Mouse (Mus musculus): ENCODE data around the gene Olfr187. TPM values are rescaled to one million over a fixed set of nuclear protein-coding genes. Genes with fewer than 3 reads are reported as not detected.
"Not testable (repeated sequence)": the region's sequence is repeated elsewhere in the genome, so short reads cannot be mapped to it uniquely, and the experiment has no call there.

The Olfr187 gene
- not detected in 2 replicates for polyA plus RNA-seq (2015; fragmentation: Nextera tagmentation; extraction: Ambion mirVana)

DNA sequence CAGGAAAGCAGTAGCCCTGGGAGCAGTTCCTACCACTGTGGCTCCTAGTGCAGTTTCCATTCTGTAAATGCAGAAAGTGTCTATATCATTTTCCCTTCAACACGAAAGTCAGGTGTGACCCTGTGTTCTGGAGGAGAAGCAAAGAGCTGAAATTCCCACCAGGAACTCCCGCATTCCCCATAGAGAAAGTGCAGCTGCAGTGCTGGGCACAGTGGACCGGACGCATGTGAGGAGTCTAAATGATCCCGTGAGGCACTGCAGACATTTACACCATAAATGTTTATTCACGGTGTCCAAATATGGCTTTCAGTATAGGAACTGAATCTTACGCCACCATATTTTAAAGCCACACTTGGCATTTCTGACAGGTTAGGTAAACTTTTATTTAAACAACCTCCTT lies at the start of gene Olfr187:
Gene Olfr187 (minus strand): TSS at position 58 of the 400 bp plus-strand sequence.
- Histone ChIP-seq H3K4me2 (replicated peaks; ENCODE audit: low read depth) (peak within 1 kb of the TSS; percentile 12), H3K9ac (ENCODE audit: low read length) (no peak within 1 kb of the TSS), H3K4me1 (replicated peaks; ENCODE audit: control insufficient read depth, insufficient read depth) (no peaks in the 10 kb centered on the region), H3K36me3 (ENCODE audit: control insufficient read depth, insufficient read depth, low read length) (no peaks in the 10 kb centered on the region), H3K9me3 (ENCODE audit: control insufficient read depth, low read length) (no peaks in the 10 kb centered on the region), H3K4me3 (ENCODE audit: low read depth, low read length) (no peak within 1 kb of the TSS), H3K27me3 (ENCODE audit: control insufficient read depth, insufficient read depth, low read length) (no peaks in the 10 kb centered on the region), H3K27ac (replicated peaks) (no peak within 1 kb of the TSS)
- no peak for ATAC-seq (ENCODE audit: low FRiP score, low TSS enrichment)
- 50% methylated on average over 7 of the region's 7 CpGs for WGBS
- DNase-seq (ENCODE audit: low spot score), result no peak
- TF ChIP-seq EP300 (optimal IDR thresholded peaks at IDR 0.05), result no peak
- no peak for TF ChIP-seq CTCF (IDR thresholded peaks at IDR 0.05; ENCODE audit: low read depth)

DNA sequence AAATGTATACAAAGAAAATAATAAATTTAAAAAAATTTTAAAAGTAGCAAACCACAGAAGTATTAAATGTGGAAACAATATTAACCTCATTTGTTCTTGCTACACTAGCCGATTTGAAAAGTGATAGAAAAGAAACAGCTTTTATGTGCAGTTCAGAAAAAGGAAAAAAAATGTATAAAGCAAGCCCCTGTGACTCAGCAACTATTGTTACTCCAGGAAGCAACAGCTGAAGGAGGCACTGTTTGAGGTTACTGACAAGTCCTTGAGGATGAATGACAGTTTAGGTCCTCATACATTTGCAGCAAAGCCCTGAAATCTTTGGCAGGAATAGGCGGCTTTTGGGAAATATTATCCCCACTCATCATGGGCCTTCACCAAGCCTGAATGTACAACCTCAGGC lies 41.5 kb upstream of the Olfr187 start:
- not testable (repeated sequence) for DNase-seq (ENCODE audit: low spot score); ATAC-seq (ENCODE audit: low FRiP score, low TSS enrichment); H3K27me3 ChIP-seq (ENCODE audit: control insufficient read depth, insufficient read depth, low read length); H3K4me1 ChIP-seq (replicated peaks; ENCODE audit: control insufficient read depth, insufficient read depth); H3K9me3 ChIP-seq (ENCODE audit: control insufficient read depth, low read length); H3K9ac ChIP-seq (ENCODE audit: low read length); H3K4me3 ChIP-seq (ENCODE audit: low read depth, low read length); H3K27ac ChIP-seq (replicated peaks); H3K36me3 ChIP-seq (ENCODE audit: control insufficient read depth, insufficient read depth, low read length); H3K4me2 ChIP-seq (replicated peaks; ENCODE audit: low read depth)
- 79% methylated on average over 2 of the region's 2 CpGs for WGBS

DNA sequence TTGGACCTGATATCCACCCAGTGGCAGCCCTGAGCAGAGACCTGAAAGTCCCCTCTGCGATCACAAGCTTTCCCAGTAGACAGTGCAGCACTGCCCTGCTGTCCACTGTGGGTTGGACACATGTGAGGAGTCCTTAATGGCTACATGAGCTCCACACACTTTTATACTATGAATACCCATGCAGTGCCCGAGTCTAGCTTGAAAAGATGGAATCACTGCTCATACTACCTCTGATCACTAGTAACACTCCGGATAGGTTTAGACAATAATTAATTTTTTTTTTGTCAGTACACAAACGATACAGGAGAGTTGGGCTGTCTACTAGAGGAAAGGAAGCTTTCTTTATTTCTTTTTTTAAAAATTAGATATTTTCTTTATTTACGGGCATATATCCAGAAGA lies 38.3 kb upstream of the Olfr187 start, which contains the start of gene Olfr190:
Gene Olfr190 (minus strand): TSS at position 101 of the 400 bp plus-strand sequence.
- 79% methylated on average over 5 of the region's 5 CpGs for WGBS
- no peaks in the 10 kb centered on the region for H3K27me3 ChIP-seq (ENCODE audit: control insufficient read depth, insufficient read depth, low read length)
- H3K9me3 ChIP-seq (ENCODE audit: control insufficient read depth, low read length), result no peaks in the 10 kb centered on the region
- DNase-seq (ENCODE audit: low spot score) (no peak), ATAC-seq (ENCODE audit: low FRiP score, low TSS enrichment) (no peak)
- no peak within 1 kb of the TSS for H3K4me3 ChIP-seq (ENCODE audit: low read depth, low read length)
- no peak within 1 kb of the TSS for H3K4me2 ChIP-seq (replicated peaks; ENCODE audit: low read depth)
- no peaks in the 10 kb centered on the region for H3K4me1 ChIP-seq (replicated peaks; ENCODE audit: control insufficient read depth, insufficient read depth)
- TF ChIP-seq EP300 (optimal IDR thresholded peaks at IDR 0.05), result no peak
- TF ChIP-seq CTCF (IDR thresholded peaks at IDR 0.05; ENCODE audit: low read depth), result no peak
- H3K36me3 ChIP-seq (ENCODE audit: control insufficient read depth, insufficient read depth, low read length), result no peaks in the 10 kb centered on the region
- H3K27ac ChIP-seq (replicated peaks), result no peak within 1 kb of the TSS
- H3K9ac ChIP-seq (ENCODE audit: low read length), result no peak within 1 kb of the TSS

DNA sequence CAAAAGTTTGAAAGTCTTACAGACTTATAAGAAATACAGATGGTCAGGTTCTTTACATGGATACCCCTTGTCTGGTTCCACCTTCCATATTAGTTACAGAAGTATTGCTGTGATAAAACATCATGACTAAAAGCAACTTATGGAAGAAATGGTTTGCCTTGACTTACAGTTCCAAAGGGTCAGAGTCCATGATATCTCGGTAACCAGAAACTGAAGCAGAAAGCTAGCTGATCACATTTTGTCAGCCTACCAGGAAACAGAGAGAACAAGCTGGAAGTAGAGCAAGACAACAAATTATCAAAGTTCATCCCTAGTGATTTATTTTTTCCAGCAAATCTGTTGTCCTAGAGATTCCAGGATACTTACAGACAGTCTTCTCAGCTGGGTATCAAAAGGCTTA lies 34.0 kb upstream of the Olfr187 start:
- no peak overlapping the region for H3K27ac ChIP-seq (replicated peaks)
- no peaks in the 10 kb centered on the region for H3K27me3 ChIP-seq (ENCODE audit: control insufficient read depth, insufficient read depth, low read length)
- H3K36me3 ChIP-seq (ENCODE audit: control insufficient read depth, insufficient read depth, low read length), result no peaks in the 10 kb centered on the region
- no peak overlapping the region for H3K4me3 ChIP-seq (ENCODE audit: low read depth, low read length)
- no peak overlapping the region for H3K9ac ChIP-seq (ENCODE audit: low read length)
- DNase-seq (ENCODE audit: low spot score) (no peak), ATAC-seq (ENCODE audit: low FRiP score, low TSS enrichment) (no peak)
- no peak for TF ChIP-seq CTCF (IDR thresholded peaks at IDR 0.05; ENCODE audit: low read depth)
- TF ChIP-seq EP300 (optimal IDR thresholded peaks at IDR 0.05), result no peak
- no peaks in the 10 kb centered on the region for H3K9me3 ChIP-seq (ENCODE audit: control insufficient read depth, low read length)
- H3K4me1 ChIP-seq (replicated peaks; ENCODE audit: control insufficient read depth, insufficient read depth), result no peaks in the 10 kb centered on the region
- WGBS, result 85% methylated on average over 1 of the region's 1 CpGs
- no peak overlapping the region for H3K4me2 ChIP-seq (replicated peaks; ENCODE audit: low read depth)

DNA sequence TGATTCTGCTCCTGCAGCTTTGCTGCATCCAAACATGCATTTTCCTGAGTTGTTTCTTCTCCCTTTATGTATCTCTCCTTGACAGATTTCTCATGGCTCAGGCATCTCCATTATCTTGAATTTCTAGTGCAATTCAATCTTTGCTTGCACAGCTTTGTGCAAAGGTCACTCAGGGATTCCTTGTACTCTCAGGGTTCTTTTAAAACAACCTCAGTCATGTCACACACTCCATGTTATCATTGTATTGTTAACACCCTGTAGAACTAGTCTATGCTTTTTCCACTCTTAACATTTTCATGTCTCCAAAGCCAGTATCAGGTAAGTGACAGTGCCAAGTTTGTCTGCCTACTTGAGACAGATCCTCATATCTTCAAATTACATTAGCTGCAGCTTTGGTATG lies 32.2 kb upstream of the Olfr187 start:
- no peaks in the 10 kb centered on the region for H3K36me3 ChIP-seq (ENCODE audit: control insufficient read depth, insufficient read depth, low read length)
- H3K4me3 ChIP-seq (ENCODE audit: low read depth, low read length), result no peak overlapping the region
- H3K9me3 ChIP-seq (ENCODE audit: control insufficient read depth, low read length), result no peaks in the 10 kb centered on the region
- no peaks in the 10 kb centered on the region for H3K4me1 ChIP-seq (replicated peaks; ENCODE audit: control insufficient read depth, insufficient read depth)
- DNase-seq (ENCODE audit: low spot score) (no peak), ATAC-seq (ENCODE audit: low FRiP score, low TSS enrichment) (no peak)
- no peak overlapping the region for H3K4me2 ChIP-seq (replicated peaks; ENCODE audit: low read depth)
- H3K9ac ChIP-seq (ENCODE audit: low read length), result no peak overlapping the region
- TF ChIP-seq CTCF (IDR thresholded peaks at IDR 0.05; ENCODE audit: low read depth) (no peak), EP300 (optimal IDR thresholded peaks at IDR 0.05) (no peak)
- no peaks in the 10 kb centered on the region for H3K27me3 ChIP-seq (ENCODE audit: control insufficient read depth, insufficient read depth, low read length)
- H3K27ac ChIP-seq (replicated peaks), result no peak overlapping the region

DNA sequence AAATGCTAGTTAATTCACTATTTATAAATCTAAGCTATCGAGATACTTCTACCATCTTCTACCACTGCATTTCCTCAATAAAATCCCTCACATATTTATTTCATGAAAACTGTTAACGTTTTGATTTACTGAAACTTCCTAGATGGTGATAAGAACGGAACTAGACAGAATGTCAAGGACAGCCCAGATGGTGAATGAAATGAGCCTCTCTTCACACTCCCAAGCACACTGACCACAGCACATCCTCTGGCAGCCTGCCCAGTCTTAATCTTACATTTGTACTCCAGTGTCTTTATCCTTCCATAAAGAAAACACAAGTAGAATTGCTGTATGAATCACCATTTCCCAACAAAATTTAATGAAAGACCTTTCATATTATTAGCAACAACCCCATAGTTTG lies 22.8 kb upstream of the Olfr187 start:
- H3K4me2 ChIP-seq (replicated peaks; ENCODE audit: low read depth); ATAC-seq (ENCODE audit: low FRiP score, low TSS enrichment); H3K27me3 ChIP-seq (ENCODE audit: control insufficient read depth, insufficient read depth, low read length); H3K9me3 ChIP-seq (ENCODE audit: control insufficient read depth, low read length); H3K4me3 ChIP-seq (ENCODE audit: low read depth, low read length); DNase-seq (ENCODE audit: low spot score); H3K36me3 ChIP-seq (ENCODE audit: control insufficient read depth, insufficient read depth, low read length); H3K9ac ChIP-seq (ENCODE audit: low read length); H3K4me1 ChIP-seq (replicated peaks; ENCODE audit: control insufficient read depth, insufficient read depth); H3K27ac ChIP-seq (replicated peaks): not testable (repeated sequence)
- 45% methylated on average over 3 of the region's 3 CpGs for WGBS

DNA sequence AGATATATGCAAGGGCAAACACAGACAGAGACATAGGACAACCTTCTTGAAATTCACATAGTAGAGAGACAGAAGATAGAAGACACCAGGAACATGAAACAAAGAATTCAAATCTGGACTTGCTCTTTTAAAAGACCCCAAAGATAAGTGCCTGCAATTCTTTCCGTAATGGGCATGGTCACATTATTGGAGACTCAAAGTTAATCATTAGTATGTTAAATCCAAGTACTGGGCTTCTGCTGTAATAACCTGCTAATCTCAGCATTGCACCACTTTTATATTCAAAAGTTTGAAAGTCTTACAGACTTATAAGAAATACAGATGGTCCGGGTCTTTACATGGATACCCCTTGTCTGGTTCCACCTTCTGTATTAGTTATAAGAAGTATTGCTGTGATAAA lies 9.7 kb upstream of the Olfr187 start:
- not testable (repeated sequence) for H3K27me3 ChIP-seq (ENCODE audit: control insufficient read depth, insufficient read depth, low read length); H3K4me2 ChIP-seq (replicated peaks; ENCODE audit: low read depth); H3K36me3 ChIP-seq (ENCODE audit: control insufficient read depth, insufficient read depth, low read length); ATAC-seq (ENCODE audit: low FRiP score, low TSS enrichment); DNase-seq (ENCODE audit: low spot score); H3K4me3 ChIP-seq (ENCODE audit: low read depth, low read length); H3K9me3 ChIP-seq (ENCODE audit: control insufficient read depth, low read length); H3K4me1 ChIP-seq (replicated peaks; ENCODE audit: control insufficient read depth, insufficient read depth); H3K27ac ChIP-seq (replicated peaks); H3K9ac ChIP-seq (ENCODE audit: low read length)
- WGBS, result 87% methylated on average over 2 of the region's 2 CpGs

All from stomach, postnatal 0 days (tissue).